Comparison of ENCODE assay signal across 17 mouse cellular contexts in the genomic region with DNA sequence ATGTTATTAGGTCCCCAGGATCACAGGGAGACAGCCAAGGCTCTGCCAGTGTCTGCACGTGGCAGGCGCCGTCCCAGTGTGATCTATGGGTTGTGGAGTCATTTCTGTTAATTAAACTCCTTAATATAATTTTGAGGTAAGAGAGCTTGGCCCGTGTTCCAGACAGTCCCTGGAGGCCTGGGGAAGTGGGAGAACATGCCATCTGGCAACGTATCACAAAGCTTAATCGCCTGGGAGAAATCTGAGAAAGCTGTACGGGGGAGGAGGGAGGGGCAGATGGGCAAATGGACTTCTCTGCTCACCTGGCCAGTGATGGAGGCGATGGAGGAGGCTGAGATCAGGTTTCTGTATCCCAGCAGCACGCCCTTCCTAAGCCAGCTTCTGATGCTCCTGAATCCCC. TPM values are rescaled to one million over a fixed set of nuclear protein-coding genes. Genes with fewer than 3 reads are reported as not detected.
DNase-seq lines count a peak whose midpoint lies in the region; ATAC-seq and TF ChIP-seq lines count a peak whose summit lies in the region.
"Had no signal": no experiment of that assay in that cellular context is flagged by ENCODE, and none has a peak within 500 bp of the region (broad histone marks: within the 10 kb centered on the region; RNA-seq: fewer than 3 reads in every experiment).

No protein-coding gene starts in this region.

- no peak for DNase-seq in cerebellum, postnatal 4 days (ENCODE audit: low spot score in 2 of 2)
- no peak for DNase-seq in kidney, postnatal 25 days
- DNase-seq in brain, embryonic 14.5 days (ENCODE audit: low read depth) = peak; percentile 78
- peak; percentile 49 to 59 for DNase-seq in cerebellum, postnatal 10 days
- DNase-seq in heart, embryonic 10.5 days (ENCODE audit: low spot score) = no peak
- DNase-seq in heart, adult 11 months = no peak
- DNase-seq: gastrocnemius, postnatal 25 days; layer of hippocampus, postnatal 36 days; right cerebral cortex, adult 18-20 months had no signal

- WGBS in kidney, embryonic 14.5 days = 17% methylated on average over 9 of the region's 9 CpGs
- WGBS in heart, embryonic 10.5 days = 77% methylated on average over 9 of the region's 9 CpGs

- ATAC-seq in cerebellum, adult (ENCODE audit: insufficient number of reproducible peaks, low FRiP score, low TSS enrichment) = peak; percentile 15; the same call in 1 of the 2 replicates
- peak; percentile 39; the same call in 1 of the 2 replicates for ATAC-seq in kidney, embryonic 14.5 days (ENCODE audit: low FRiP score, low TSS enrichment)
- ATAC-seq: midbrain, embryonic 13.5 days had no signal

- no peak overlapping the region for H3K4me3 ChIP-seq in kidney, embryonic 14.5 days (ENCODE audit: low read length)
- no peak overlapping the region for H3K4me3 ChIP-seq in heart, embryonic 10.5 days
- H3K4me3 ChIP-seq: hindbrain, embryonic 10.5 days; limb, embryonic 15.5 days; liver, embryonic 15.5 days; midbrain, embryonic 13.5 days; neural tube, embryonic 12.5 days had no signal

- H3K27me3 ChIP-seq in kidney, embryonic 14.5 days (ENCODE audit: control insufficient read depth, insufficient read depth, low read length) = no peaks in the 10 kb centered on the region
- H3K27me3 ChIP-seq in heart, embryonic 10.5 days (ENCODE audit: insufficient read depth, poor library complexity, severe bottlenecking) = no peaks in the 10 kb centered on the region
- H3K27me3 ChIP-seq: CH12.LX; limb, embryonic 15.5 days; liver, embryonic 15.5 days; neural tube, embryonic 12.5 days had no signal

- H3K4me1 ChIP-seq in kidney, embryonic 14.5 days (ENCODE audit: control insufficient read depth, insufficient read depth, low read length) = no peaks in the 10 kb centered on the region
- peaks cover 5% of the 10 kb centered on the region for H3K4me1 ChIP-seq in heart, embryonic 10.5 days
- H3K4me1 ChIP-seq: limb, embryonic 15.5 days; liver, embryonic 15.5 days; midbrain, embryonic 13.5 days; neural tube, embryonic 12.5 days had no signal

- H3K27ac ChIP-seq in kidney, embryonic 14.5 days (ENCODE audit: low read depth, low read length) = no peak overlapping the region
- no peak overlapping the region for H3K27ac ChIP-seq in heart, embryonic 10.5 days
- H3K27ac ChIP-seq: hindbrain, embryonic 10.5 days; limb, embryonic 15.5 days; liver, embryonic 15.5 days; midbrain, embryonic 13.5 days; neural tube, embryonic 12.5 days had no signal

- H3K4me2 ChIP-seq in kidney, embryonic 14.5 days (replicated peaks; ENCODE audit: low read depth, low read length) = no peak overlapping the region
- H3K4me2 ChIP-seq: limb, embryonic 15.5 days; liver, embryonic 15.5 days; midbrain, embryonic 13.5 days; neural tube, embryonic 12.5 days had no signal

- no peak overlapping the region for H3K9ac ChIP-seq in kidney, embryonic 14.5 days (ENCODE audit: low read depth, low read length)
- H3K9ac ChIP-seq: limb, embryonic 15.5 days; liver, embryonic 15.5 days; midbrain, embryonic 13.5 days; neural tube, embryonic 12.5 days had no signal

- TF ChIP-seq POLR2A in brain, embryonic 14.5 days (IDR thresholded peaks at IDR 0.05; ENCODE audit: borderline replicate concordance, extremely low read depth, insufficient read depth, insufficient read length, poor library complexity, severe bottlenecking) = no peak

- TF ChIP-seq CTCF in brain, embryonic 14.5 days (IDR thresholded peaks at IDR 0.05; ENCODE audit: borderline replicate concordance, extremely low read depth, insufficient read depth, insufficient read length) = no peak

- no peaks in the 10 kb centered on the region for H3K36me3 ChIP-seq in kidney, embryonic 14.5 days (ENCODE audit: control insufficient read depth, insufficient read depth, low read length)
- no peaks in the 10 kb centered on the region for H3K36me3 ChIP-seq in heart, embryonic 10.5 days
- H3K36me3 ChIP-seq: hindbrain, embryonic 10.5 days; limb, embryonic 15.5 days; liver, embryonic 15.5 days; midbrain, embryonic 13.5 days; neural tube, embryonic 12.5 days had no signal

- H3K9me3 ChIP-seq in kidney, embryonic 14.5 days (ENCODE audit: control insufficient read depth, low read length) = no peaks in the 10 kb centered on the region
- no peaks in the 10 kb centered on the region for H3K9me3 ChIP-seq in heart, embryonic 10.5 days
- H3K9me3 ChIP-seq: hindbrain, embryonic 10.5 days; limb, embryonic 15.5 days; liver, embryonic 15.5 days; midbrain, embryonic 13.5 days; neural tube, embryonic 12.5 days had no signal

RNA-seq across cellular contexts. Expression of a gene that starts 34.1 kb away (rescaled TPM):
- polyA plus RNA-seq in kidney, embryonic 14.5 days (2014; fragmentation: Nextera tagmentation; extraction: Ambion mirVana) = 0.09 and 0.24 TPM in 2 replicates
- 0.30 and 0.38 TPM in 2 replicates for polyA plus RNA-seq in brain, embryonic 14.5 days (2012; rRNA removed)
- 1.7 and 2.0 TPM in 2 replicates for polyA plus RNA-seq in heart, embryonic 10.5 days (2016; fragmentation: Nextera tagmentation; extraction: Ambion mirVana)

RNA-seq across cellular contexts. Expression of a gene that starts 38.7 kb away (rescaled TPM):
- 140 and 144 TPM in 2 replicates for polyA plus RNA-seq in kidney, embryonic 14.5 days (2014; fragmentation: Nextera tagmentation; extraction: Ambion mirVana)
- 29.9 and 53.4 TPM in 2 replicates for polyA plus RNA-seq in brain, embryonic 14.5 days (2012; rRNA removed)
- 121 and 150 TPM in 2 replicates for polyA plus RNA-seq in heart, embryonic 10.5 days (2016; fragmentation: Nextera tagmentation; extraction: Ambion mirVana)

Comparison
In these comparisons a context has a peak if more than half of its experiments do, and no peak if none do; other contexts are left out.
1. DNase-seq: peak in brain, embryonic 14.5 days (single experiment) and cerebellum, postnatal 10 days (2 of 2); none in cerebellum, postnatal 4 days (0 of 2), kidney, postnatal 25 days (0 of 2), heart, embryonic 10.5 days (single experiment) and heart, adult 11 months (single experiment).